Mouse (Mus musculus) E14TG2a.4 (cell line): ENCODE data around the gene Plekhg3.

ENCODE experiments used
- CTCF ChIP-seq: conservative IDR thresholded peaks from 2 replicates; pipeline ENCODE4 v1.5.1; 2014; ENCODE audit warnings: low read length
- NANOG ChIP-seq: IDR thresholded peaks from 2 replicates; pipeline ENCODE4 v1.6.1; 2014; ENCODE audit warnings: borderline replicate concordance, low read length, mixed read lengths
- POU5F1 ChIP-seq: IDR thresholded peaks from 2 replicates; pipeline ENCODE4 v1.6.1; 2014; ENCODE audit warnings: low read length, borderline replicate concordance

DNA sequence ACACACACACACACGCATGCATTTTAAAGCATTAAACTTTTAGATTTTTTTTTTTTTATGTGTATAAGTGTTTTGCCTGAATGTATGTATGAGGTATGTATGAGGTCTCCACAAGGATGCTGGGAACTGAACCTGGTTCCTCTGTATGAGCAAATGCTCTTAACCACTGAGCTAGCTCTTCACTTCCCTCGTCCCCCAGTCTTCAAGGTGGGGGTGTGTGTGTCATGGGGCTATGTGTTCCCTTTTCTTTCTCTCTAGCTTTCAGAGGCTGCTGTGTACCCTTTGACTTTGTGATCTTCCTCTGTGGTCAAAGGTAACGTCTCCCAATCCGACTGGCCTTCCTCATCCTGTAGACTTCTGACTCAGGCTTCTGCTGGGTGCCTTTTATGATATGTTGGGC is 22.3 kb downstream of the Plekhg3 start:
- TF ChIP-seq CTCF (no peak), NANOG (no peak), POU5F1 (no peak)
